23 mouse cellular contexts compared by ENCODE assay signal in genomic region chr7:34218496-34218895, GRCm38 (mm10). TPM values are rescaled to one million over a fixed set of nuclear protein-coding genes. Genes with fewer than 3 reads are reported as not detected.
"Had no signal": no experiment of that assay in that cellular context is flagged by ENCODE, and none has a peak within 500 bp of the region (broad histone marks: within the 10 kb centered on the region; RNA-seq: fewer than 3 reads in every experiment).

No protein-coding gene starts in this region.

- H3K9ac ChIP-seq: liver, embryonic 14.5 days; lung, embryonic 14.5 days; midbrain, embryonic 13.5 days; midbrain, embryonic 15.5 days; neural tube, embryonic 12.5 days; stomach, embryonic 15.5 days had no signal

- H3K27ac ChIP-seq: liver, embryonic 14.5 days; macrophage; midbrain, embryonic 13.5 days; midbrain, embryonic 15.5 days; neural tube, embryonic 12.5 days; stomach, embryonic 15.5 days had no signal

- H3K4me2 ChIP-seq: lung, embryonic 14.5 days; midbrain, embryonic 11.5 days; midbrain, embryonic 13.5 days; midbrain, embryonic 15.5 days; neural tube, embryonic 12.5 days; stomach, embryonic 15.5 days had no signal

- ATAC-seq: midbrain, embryonic 13.5 days; midbrain, embryonic 15.5 days had no signal

- H3K4me3 ChIP-seq: megakaryocyte, embryonic 14.5 days; midbrain, embryonic 13.5 days; midbrain, embryonic 15.5 days; neural tube, embryonic 12.5 days; stomach, embryonic 15.5 days had no signal

- H3K27me3 ChIP-seq: megakaryocyte, embryonic 14.5 days; midbrain, embryonic 13.5 days; midbrain, embryonic 15.5 days; neural tube, embryonic 12.5 days; stomach, embryonic 15.5 days had no signal

- DNase-seq: lung, adult 18-20 months; lung, embryonic 14.5 days; lung, postnatal 14 days; lung, postnatal 36 days; right cerebral cortex, postnatal 14 days; thymus, adult 2 months; thymus, postnatal 36 days had no signal

- H3K9me3 ChIP-seq: megakaryocyte, embryonic 14.5 days; midbrain, embryonic 13.5 days; midbrain, embryonic 15.5 days; neural tube, embryonic 12.5 days; stomach, embryonic 15.5 days had no signal

- H3K4me1 ChIP-seq: midbrain, embryonic 13.5 days; midbrain, embryonic 15.5 days; neural tube, embryonic 12.5 days; stomach, embryonic 15.5 days had no signal

RNA-seq across cellular contexts. Expression of gene Gm6096, which starts 32.3 kb away (rescaled TPM):
- total RNA-seq: megakaryocyte progenitor cell, adult 5-6 weeks; midbrain, postnatal 0 days; monocyte, adult 5-6 weeks; neutrophil, adult 5-6 weeks had no signal
- polyA plus RNA-seq: lung, embryonic 16.5 days; macrophage; midbrain, embryonic 11.5 days; midbrain, embryonic 15.5 days; midbrain, postnatal 0 days; neural tube, embryonic 12.5 days; neural tube, embryonic 14.5 days; spleen, adult 2 months; stomach, embryonic 15.5 days; testis, adult 2 months; thymus, adult 2 months had no signal
